Mouse (Mus musculus) liver, adult (tissue): Measurements from ENCODE around the gene Wasf2.

ENCODE experiments used
- GATA4 ChIP-seq: IDR thresholded peaks from 2 replicates; pipeline ENCODE4 v1.6.1; 2014; ENCODE audit warnings: mild to moderate bottlenecking, low read length; ENCODE audit not compliant: insufficient replicate concordance

Wasf2 gene

DNA sequence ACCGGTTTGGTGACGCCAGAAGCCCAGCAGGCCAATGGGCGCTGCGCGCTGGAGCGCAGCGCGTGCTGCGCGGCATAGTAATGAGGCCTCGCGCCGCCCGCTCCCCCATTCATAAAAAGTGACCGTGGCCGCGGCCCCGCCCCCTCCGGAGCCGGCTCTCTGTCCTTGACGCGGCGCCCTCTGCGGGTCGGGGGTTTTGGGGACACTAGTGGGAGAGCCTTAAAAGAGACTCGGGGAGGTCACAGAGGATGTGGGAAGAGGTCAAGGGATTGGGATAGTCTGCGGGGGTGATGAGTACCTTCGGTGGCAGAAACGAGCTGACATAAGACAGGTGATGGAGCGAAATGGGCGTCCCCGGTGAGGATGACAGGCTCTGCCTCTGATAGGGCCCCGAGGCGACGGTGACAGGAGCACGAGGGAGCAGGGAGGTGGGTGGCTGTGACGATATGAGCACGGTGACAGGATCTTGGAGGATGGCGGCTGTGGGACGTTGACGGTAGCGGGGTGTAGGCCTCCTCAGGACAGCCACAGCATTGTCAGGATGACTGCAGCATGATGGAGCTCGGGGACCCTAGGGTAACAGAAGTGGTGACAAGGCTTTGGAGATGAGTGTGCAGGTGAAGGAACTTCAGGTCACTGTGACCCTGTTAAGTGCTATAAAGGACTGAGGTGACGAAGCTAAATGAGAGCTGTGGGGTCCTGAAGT is 82.4 kb downstream of the Wasf2 start:
- TF ChIP-seq GATA4, result no peak

DNA sequence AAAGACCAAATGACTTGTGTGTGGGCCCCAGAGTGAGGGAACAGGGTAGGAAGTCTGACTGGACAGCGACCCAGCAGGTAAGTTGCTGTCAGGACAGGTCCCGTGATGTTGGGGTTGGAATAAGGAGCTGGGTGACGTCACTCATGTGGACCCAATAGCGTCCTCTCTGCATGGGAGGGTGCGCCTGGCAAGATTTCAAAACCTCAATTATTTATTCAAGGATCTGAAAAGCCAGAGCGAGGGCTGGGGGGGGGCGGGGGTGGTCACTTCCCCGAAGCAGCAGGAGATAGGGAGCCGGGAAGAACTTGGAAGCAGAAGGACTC is 82.9 kb downstream of the Wasf2 start:
- no peak for TF ChIP-seq GATA4

DNA sequence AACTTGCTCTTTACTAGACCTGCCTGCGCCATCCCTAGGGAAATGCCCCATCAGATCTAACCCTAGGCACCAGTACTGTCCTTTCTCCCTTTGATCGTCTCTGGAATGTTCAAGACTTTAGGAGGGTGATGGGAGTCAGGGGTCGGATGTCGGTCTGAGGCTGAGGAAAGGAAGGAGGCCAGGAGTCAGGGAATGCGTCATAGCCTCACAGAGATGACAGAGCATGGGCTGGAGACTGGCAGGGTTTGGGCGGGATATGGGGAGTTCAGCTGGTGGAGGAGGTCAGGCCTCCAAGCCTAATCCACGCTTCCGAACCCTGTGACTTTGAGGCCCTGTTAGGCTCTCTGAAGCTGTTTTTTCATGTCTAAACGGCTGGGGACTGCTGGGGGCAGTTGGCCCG is 83.4 kb downstream of the Wasf2 start:
- no peak for TF ChIP-seq GATA4

DNA sequence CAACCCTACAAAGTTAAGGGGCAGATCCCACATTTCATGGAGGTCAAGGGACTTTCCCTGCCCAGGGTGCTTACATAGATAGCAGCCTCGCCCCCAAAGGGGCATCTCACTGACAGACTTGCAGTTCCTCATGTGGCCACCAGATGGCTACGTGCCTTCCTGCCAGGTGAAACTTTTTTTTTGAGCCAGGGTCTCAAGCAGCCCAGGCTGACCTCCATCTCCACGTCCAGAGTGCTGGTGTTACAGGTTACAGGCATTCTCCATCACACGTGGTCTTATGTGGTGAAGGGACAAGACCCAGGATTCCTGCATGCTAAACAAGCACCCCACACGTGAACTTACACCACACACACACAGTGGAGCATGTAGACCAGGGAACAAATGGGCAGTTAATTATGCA is 87.3 kb downstream of the Wasf2 start:
- TF ChIP-seq GATA4, result no peak

DNA sequence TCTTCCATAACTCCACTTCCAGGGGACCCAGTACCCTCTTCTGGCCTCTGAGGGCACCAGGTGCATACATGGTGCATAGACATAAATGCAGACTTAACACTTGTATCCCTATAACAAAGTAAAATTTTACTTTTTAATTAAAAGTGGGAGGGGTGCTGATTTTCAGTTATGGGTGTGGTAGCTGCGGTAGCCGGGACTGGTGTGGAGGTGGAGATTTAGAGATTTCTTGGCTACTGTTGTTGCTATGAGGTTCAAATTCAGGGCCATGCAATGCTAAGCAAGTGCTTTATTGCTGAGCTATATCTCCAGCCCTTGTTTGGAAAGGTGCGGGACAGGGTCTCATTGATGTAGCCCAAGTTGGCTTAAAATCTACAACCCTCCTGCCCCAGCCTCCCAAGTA is 88.4 kb downstream of the Wasf2 start:
- no peak for TF ChIP-seq GATA4

DNA sequence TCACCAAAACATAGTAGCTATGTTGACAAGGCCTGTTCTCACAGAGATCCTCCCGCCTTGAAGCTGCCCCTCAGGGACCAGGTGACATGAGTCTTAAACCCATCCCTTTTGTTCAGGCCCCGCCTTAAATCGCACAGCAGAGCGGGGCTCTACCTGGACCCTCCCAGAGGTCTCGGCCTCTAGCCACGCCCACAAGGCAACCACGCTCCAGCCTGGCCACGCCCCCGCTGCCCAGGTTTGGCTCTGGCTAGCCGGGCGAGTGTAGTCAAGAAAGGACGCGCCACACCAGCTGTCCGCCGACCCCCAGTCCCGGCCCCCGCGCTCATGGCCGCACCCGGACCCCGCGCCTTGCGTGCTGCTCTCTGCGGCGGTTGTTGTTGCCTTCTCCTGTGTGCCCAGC is 90.4 kb downstream of the Wasf2 start:
- no peak for TF ChIP-seq GATA4

DNA sequence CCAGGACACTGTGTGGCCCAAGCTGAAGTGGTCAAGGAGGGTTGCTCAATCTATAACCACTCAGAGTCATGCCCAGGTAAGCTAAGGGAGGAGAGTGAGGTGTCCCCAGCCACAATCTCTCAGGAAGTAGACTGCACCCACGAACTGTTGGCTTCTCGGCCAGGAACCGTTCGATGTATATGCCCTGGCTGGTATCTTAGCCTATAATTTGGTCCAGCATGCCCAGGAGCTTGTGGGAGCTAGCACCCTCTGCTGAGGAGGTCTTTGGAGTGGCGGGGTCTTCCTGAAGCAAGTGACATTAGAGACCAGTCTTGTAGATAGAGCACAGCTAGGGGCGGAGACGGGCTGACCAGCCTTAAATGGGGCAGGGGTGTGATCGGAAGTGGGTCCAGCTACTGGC is 91.4 kb downstream of the Wasf2 start:
- TF ChIP-seq GATA4, result no peak

DNA sequence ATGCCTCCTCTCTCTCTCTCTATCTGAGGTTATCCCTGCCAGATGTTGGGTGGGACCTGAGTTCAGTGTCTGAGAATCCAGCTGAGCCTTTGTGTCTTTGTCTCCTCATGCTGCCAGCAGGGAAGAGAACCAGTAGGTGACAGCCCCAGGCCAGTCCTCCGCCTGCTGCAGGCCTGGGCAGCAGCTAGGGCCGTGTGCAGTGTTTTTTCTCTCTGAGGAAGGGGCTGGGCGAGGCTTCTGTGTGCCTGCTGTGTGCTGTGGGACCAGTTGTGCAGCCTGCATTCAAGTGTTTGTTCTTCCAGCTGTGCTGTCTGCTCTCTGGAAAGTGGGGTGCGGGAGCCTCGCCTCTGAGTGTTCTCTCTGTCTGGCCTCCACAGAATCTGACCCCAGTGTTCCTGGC is 93.6 kb downstream of the Wasf2 start:
- TF ChIP-seq GATA4, result no peak

DNA sequence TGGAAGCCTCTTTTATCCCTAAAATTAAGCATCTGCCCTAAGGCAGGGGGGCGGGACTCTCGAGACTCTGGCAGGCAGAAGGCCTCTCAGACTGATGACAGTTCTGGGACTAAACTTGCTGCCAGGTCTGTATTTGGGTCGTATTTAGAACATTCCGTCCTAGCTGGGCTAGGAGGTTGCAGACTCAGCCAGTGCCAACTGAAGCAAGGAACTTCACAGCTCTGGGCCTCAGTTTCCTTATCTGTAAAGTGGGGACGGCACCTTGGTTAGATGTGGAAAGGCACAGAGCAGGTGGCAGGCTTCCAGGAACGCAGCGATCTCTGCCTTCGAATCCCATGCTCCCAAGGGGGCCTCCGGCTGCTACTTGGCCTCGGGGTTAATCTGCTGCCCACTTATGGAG is 95.8 kb downstream of the Wasf2 start:
- no peak for TF ChIP-seq GATA4

DNA sequence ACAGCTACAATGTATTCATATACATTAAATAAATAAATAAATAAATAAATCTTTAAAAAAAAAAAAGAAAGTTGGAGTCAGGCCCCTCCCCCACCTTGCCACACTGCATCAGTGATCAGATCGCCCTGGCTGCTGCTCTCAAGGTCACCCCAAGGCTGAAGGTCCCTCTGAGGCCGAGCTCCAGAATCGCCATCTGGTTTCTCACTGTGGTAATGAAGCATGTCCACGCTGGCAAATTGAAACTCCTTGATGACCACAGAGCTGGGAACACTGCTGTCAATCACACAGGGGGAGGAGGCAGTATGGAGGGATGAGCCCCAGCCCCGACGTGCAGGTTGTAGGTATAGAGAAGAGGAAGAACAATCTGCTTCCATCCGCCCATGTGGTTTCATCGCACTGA is 97.3 kb downstream of the Wasf2 start:
- TF ChIP-seq GATA4, result no peak

DNA sequence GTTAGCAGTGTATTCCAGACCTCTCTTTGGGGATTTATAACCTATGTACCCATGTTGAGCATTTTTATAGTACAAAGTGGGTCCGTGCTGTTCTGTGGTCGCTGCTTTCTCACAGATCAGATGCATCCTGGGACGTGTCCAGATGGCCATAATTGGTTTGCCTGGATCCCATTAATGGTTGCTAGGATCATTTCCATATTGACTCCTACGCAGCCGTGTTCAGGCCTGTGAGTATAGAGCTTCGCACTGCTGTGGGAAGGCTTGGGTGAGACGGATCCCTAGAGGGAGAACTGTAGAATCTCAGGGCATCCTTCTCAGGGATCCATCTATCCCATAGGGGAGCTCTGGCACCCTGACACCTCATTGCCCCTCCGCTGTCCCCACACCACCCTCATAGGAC is 99.3 kb downstream of the Wasf2 start:
- no peak for TF ChIP-seq GATA4

DNA sequence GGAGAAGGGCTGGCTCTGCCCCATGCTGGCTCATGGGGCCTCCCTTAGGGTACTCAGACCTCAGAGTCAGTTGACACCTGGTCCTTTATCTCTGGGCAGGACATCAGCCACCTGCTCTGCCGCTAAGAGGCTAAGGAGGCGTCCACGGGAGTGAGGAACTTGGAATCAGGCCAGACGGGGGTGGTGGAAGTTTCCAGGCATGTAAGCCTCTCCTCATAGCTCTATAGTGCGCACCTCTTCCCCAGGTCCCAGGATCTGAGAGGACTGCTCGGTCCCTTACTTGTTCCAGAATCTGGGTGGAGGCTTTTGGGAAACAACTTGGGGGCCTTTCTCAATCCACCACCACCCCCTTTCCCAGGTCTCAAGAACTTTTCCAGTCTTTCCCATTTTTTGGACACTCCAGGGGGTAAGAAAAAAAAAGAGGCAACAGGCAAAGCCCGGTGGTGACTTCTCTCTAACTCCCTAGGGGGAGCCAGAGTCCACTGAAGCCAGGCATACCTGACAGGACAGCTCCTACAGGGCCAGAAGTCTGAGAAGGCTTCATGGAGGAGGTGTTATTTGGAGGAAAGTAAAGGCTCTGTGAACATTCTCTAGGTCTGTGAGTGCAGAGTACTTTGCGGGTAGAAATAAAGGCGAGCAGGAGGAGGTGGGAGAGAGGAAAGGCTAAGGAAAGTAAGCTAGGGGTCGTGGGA is 103.1 kb downstream of the Wasf2 start:
- TF ChIP-seq GATA4, result no peak

DNA sequence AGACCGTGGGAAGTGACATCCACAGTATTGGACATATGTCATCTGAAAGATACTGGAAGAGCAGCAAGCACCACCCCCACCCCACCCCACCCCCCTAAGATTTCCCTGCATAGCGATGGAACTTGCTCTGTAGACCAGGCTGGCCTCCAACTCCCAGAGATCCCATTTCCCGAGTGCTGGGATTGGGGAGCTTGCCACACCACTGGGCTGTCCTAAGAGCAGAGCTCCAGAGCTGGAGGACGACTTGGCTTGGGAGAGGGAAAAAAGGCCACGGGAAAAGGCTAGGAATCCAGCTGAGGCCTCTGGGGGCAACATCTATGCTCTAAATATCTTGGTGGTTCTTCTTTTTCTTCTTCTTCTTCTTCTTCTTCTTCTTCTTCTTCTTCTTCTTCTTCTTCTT is 104.5 kb downstream of the Wasf2 start:
- no peak for TF ChIP-seq GATA4

DNA sequence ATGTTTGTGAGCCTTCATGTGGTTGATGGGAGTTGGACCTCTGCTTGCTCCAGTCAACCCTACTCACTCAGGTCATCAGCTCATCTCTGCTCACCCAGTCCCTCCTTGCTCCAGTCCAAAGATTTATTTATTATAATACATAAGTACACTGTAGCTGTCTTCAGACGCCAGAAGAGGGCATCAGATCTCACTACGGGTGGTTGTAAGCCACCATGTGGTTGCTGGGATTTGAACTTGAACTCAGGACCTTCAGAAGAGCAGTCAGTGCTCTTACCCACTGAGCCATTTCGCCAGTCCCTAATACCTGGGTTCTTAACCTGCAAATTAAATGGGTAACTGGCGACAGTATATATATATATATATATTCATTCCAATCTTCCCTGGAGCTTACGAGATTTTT is 105.1 kb downstream of the Wasf2 start:
- no peak for TF ChIP-seq GATA4

DNA sequence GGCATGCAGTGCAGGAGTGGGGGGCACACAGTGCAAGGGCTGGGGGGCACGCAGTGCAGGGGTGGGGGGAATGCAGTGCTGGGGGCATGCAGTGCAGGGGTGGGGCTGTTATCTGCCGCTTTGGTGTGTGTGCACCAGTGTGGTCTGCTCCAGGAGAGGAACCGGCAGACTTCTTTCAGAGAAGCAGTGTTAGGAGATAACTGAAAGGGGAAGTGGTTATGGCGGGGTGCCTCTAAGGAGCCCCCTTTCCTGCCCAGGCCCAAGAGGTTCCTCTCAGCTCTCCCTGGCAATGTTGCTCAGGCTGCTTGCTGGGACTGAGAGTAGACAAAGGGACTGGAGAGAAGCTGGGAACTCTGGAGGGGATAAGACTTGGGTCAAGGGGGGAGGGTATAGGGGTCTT is 107.6 kb downstream of the Wasf2 start:
- no peak for TF ChIP-seq GATA4

DNA sequence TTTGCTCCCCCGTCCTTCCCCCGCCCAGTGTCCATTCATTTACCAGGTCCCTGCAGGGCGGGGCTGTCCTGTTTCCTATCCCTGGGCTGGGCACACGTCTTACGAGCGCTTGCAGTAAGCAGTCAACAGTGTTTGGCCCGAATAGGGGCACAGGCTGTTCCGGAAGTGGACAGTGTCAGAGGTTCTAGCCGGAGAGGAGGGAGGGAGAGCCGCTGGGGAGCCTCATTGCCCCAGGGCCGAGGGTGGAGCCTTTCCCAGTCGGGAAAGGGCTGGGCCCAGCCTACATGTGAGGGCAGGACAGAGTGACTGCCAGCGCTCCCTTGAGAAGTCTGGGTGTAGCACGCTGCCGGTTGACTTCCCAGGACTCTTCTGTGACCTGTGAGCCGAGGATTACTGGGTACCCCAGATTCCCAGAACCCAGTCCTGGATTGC is 110.2 kb downstream of the Wasf2 start, which contains the start of gene Map3k6:
Gene Map3k6 (plus strand): TSS at position 329 of the 432 bp plus-strand sequence.
- no peak for TF ChIP-seq GATA4
